In the genomic region with DNA sequence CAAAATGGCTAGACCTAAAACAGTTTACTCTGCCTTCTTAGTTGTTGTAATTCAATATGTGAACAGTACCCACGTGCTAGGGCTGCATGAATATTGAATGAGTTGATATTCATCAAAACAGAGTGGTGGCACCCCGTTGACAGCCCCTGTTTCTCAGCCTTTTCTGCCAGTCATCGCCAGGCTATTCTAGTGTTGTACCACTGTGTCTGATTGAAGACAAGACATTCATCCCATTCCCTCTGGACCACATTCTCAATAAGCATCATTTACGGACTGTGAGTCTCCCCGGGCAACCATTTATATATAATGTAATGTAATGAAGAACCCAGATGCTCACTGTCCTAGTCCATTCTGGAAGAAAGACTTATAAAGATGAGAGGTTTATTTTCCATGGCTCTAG, we compare ENCODE assay signal across 24 mouse cellular contexts. TPM values are rescaled to one million over a fixed set of nuclear protein-coding genes. Genes with fewer than 3 reads are reported as not detected.
A peak's percentile ranks its signal among the peaks of the same experiment; 100 is the strongest.
DNase-seq lines count a peak whose midpoint lies in the region; ATAC-seq lines count a peak whose summit lies in the region.
"Had no signal": no experiment of that assay in that cellular context is flagged by ENCODE, and none has a peak within 500 bp of the region (broad histone marks: within the 10 kb centered on the region; RNA-seq: fewer than 3 reads in every experiment).

No protein-coding gene starts in this region.

- no peak overlapping the region for H3K4me3 ChIP-seq in forebrain, embryonic 15.5 days
- H3K4me3 ChIP-seq in forebrain, embryonic 13.5 days, result no peak overlapping the region
- no peak overlapping the region for H3K4me3 ChIP-seq in heart, embryonic 16.5 days (ENCODE audit: low read length)
- H3K4me3 ChIP-seq in neural tube, embryonic 12.5 days, result no peak overlapping the region
- H3K4me3 ChIP-seq in neural tube, embryonic 15.5 days (replicated peaks), result no peak overlapping the region
- H3K4me3 ChIP-seq in neural tube, embryonic 14.5 days (ENCODE audit: low read depth, low read length), result no peak overlapping the region
- H3K4me3 ChIP-seq: embryonic facial prominence, embryonic 12.5 days; erythroblast, embryonic 14.5 days; layer of hippocampus, adult 2 months; stomach, embryonic 15.5 days had no signal

- H3K9ac ChIP-seq in forebrain, embryonic 15.5 days (replicated peaks), result no peak overlapping the region
- no peak overlapping the region for H3K9ac ChIP-seq in forebrain, embryonic 13.5 days
- H3K9ac ChIP-seq in heart, embryonic 16.5 days (ENCODE audit: low read length), result no peak overlapping the region
- H3K9ac ChIP-seq in neural tube, embryonic 12.5 days, result no peak overlapping the region
- no peak overlapping the region for H3K9ac ChIP-seq in neural tube, embryonic 15.5 days (replicated peaks)
- H3K9ac ChIP-seq in neural tube, embryonic 14.5 days (replicated peaks; ENCODE audit: low read depth, low read length), result no peak overlapping the region
- H3K9ac ChIP-seq: embryonic facial prominence, embryonic 12.5 days; stomach, embryonic 15.5 days had no signal

- H3K27ac ChIP-seq in forebrain, embryonic 15.5 days (replicated peaks), result no peak overlapping the region
- H3K27ac ChIP-seq in forebrain, embryonic 13.5 days, result no peak overlapping the region
- peak overlapping the region; percentile 15 for H3K27ac ChIP-seq in heart, embryonic 16.5 days (ENCODE audit: low read length)
- H3K27ac ChIP-seq in neural tube, embryonic 12.5 days, result no peak overlapping the region
- no peak overlapping the region for H3K27ac ChIP-seq in neural tube, embryonic 15.5 days (replicated peaks)
- H3K27ac ChIP-seq in neural tube, embryonic 14.5 days (ENCODE audit: low read depth, low read length), result no peak overlapping the region
- H3K27ac ChIP-seq: embryonic facial prominence, embryonic 12.5 days; layer of hippocampus, adult 2 months had no signal

- H3K9me3 ChIP-seq in forebrain, embryonic 15.5 days, result no peaks in the 10 kb centered on the region
- no peaks in the 10 kb centered on the region for H3K9me3 ChIP-seq in forebrain, embryonic 13.5 days (replicated peaks)
- no peaks in the 10 kb centered on the region for H3K9me3 ChIP-seq in heart, embryonic 16.5 days (replicated peaks; ENCODE audit: control insufficient read depth, low read length)
- H3K9me3 ChIP-seq in neural tube, embryonic 12.5 days, result no peaks in the 10 kb centered on the region
- no peaks in the 10 kb centered on the region for H3K9me3 ChIP-seq in neural tube, embryonic 15.5 days (replicated peaks)
- no peaks in the 10 kb centered on the region for H3K9me3 ChIP-seq in neural tube, embryonic 14.5 days (ENCODE audit: control insufficient read depth, low read length)
- H3K9me3 ChIP-seq: embryonic facial prominence, embryonic 12.5 days; G1E; stomach, embryonic 15.5 days had no signal

- no peaks in the 10 kb centered on the region for H3K36me3 ChIP-seq in forebrain, embryonic 15.5 days
- no peaks in the 10 kb centered on the region for H3K36me3 ChIP-seq in forebrain, embryonic 13.5 days (ENCODE audit: poor library complexity, severe bottlenecking)
- H3K36me3 ChIP-seq in heart, embryonic 16.5 days (ENCODE audit: control insufficient read depth, insufficient read depth), result no peaks in the 10 kb centered on the region
- H3K36me3 ChIP-seq in neural tube, embryonic 12.5 days, result no peaks in the 10 kb centered on the region
- no peaks in the 10 kb centered on the region for H3K36me3 ChIP-seq in neural tube, embryonic 15.5 days
- no peaks in the 10 kb centered on the region for H3K36me3 ChIP-seq in neural tube, embryonic 14.5 days (ENCODE audit: control insufficient read depth, insufficient read depth, low read length)
- H3K36me3 ChIP-seq: embryonic facial prominence, embryonic 12.5 days; G1E; stomach, embryonic 15.5 days had no signal

- 58% methylated on average over 5 of the region's 5 CpGs for WGBS in forebrain, embryonic 15.5 days
- 59% methylated on average over 5 of the region's 5 CpGs for WGBS in forebrain, embryonic 13.5 days
- WGBS in heart, embryonic 16.5 days, result 85% methylated on average over 5 of the region's 5 CpGs
- 54% methylated on average over 5 of the region's 5 CpGs for WGBS in neural tube, embryonic 12.5 days
- WGBS in neural tube, embryonic 15.5 days, result 33% methylated on average over 5 of the region's 5 CpGs
- 30% methylated on average over 5 of the region's 5 CpGs for WGBS in neural tube, embryonic 14.5 days

- H3K4me1 ChIP-seq in forebrain, embryonic 15.5 days, result peaks cover 16% of the 10 kb centered on the region
- H3K4me1 ChIP-seq in forebrain, embryonic 13.5 days, result peaks cover 24% of the 10 kb centered on the region
- H3K4me1 ChIP-seq in heart, embryonic 16.5 days (ENCODE audit: control insufficient read depth, insufficient read depth, low read length), result peaks cover 21% of the 10 kb centered on the region
- peaks cover 10% of the 10 kb centered on the region; the same call in 1 of the 2 replicates for H3K4me1 ChIP-seq in neural tube, embryonic 12.5 days
- peaks cover 7% of the 10 kb centered on the region; the same call in 1 of the 2 replicates for H3K4me1 ChIP-seq in neural tube, embryonic 15.5 days
- H3K4me1 ChIP-seq in neural tube, embryonic 14.5 days (ENCODE audit: control insufficient read depth, insufficient read depth, low read length), result no peaks in the 10 kb centered on the region
- H3K4me1 ChIP-seq: embryonic facial prominence, embryonic 12.5 days had no signal

- H3K27me3 ChIP-seq in forebrain, embryonic 15.5 days, result no peaks in the 10 kb centered on the region
- H3K27me3 ChIP-seq in forebrain, embryonic 13.5 days, result 0 out of 2 replicates have a peak, but pooled peaks cover 3% of the 10 kb centered on the region
- no peaks in the 10 kb centered on the region for H3K27me3 ChIP-seq in heart, embryonic 16.5 days (ENCODE audit: control insufficient read depth, insufficient read depth, low read length)
- no peaks in the 10 kb centered on the region for H3K27me3 ChIP-seq in neural tube, embryonic 12.5 days (replicated peaks)
- no peaks in the 10 kb centered on the region for H3K27me3 ChIP-seq in neural tube, embryonic 15.5 days (replicated peaks)
- no peaks in the 10 kb centered on the region for H3K27me3 ChIP-seq in neural tube, embryonic 14.5 days (ENCODE audit: control insufficient read depth, insufficient read depth, low read length)
- H3K27me3 ChIP-seq: embryonic facial prominence, embryonic 12.5 days; stomach, embryonic 15.5 days had no signal

- intact Hi-C loops in heart, postnatal 14 days (cut with DNase I), result no loop called here

- no peak for DNase-seq in heart, postnatal 14 days
- no peak for DNase-seq in layer of hippocampus, postnatal 36 days
- DNase-seq: adrenal gland, postnatal 14 days; cerebellum, adult 11 months; cerebellum, postnatal 10 days; gastrocnemius, postnatal 14 days; kidney, adult 2 months; kidney, postnatal 10 days; liver; thymus, adult 18-20 months; thymus, postnatal 4 days had no signal

- ATAC-seq in forebrain, embryonic 15.5 days (replicated peaks), result peak; percentile 39; the same call in 1 of the 2 replicates
- ATAC-seq in forebrain, embryonic 13.5 days, result no peak
- ATAC-seq in heart, embryonic 16.5 days (replicated peaks; ENCODE audit: extremely low read depth, insufficient read depth, low FRiP score), result no peak
- ATAC-seq in neural tube, embryonic 12.5 days (ENCODE audit: low FRiP score, low read depth), result peak; percentile 29; the same call in 1 of the 2 replicates
- ATAC-seq in neural tube, embryonic 15.5 days (ENCODE audit: low FRiP score), result no peak
- ATAC-seq in neural tube, embryonic 14.5 days (ENCODE audit: low read depth), result peak; percentile 41; the same call in 1 of the 2 replicates
- ATAC-seq: inflammation-experienced regulatory T-cells, adult 6 months; lung, postnatal 0 days had no signal

- H3K4me2 ChIP-seq in forebrain, embryonic 15.5 days (replicated peaks), result no peak overlapping the region
- no peak overlapping the region for H3K4me2 ChIP-seq in forebrain, embryonic 13.5 days
- H3K4me2 ChIP-seq in heart, embryonic 16.5 days (ENCODE audit: low read depth, low read length), result no peak overlapping the region
- no peak overlapping the region for H3K4me2 ChIP-seq in neural tube, embryonic 12.5 days (replicated peaks)
- no peak overlapping the region for H3K4me2 ChIP-seq in neural tube, embryonic 15.5 days
- H3K4me2 ChIP-seq in neural tube, embryonic 14.5 days (ENCODE audit: low read depth, low read length), result no peak overlapping the region
- H3K4me2 ChIP-seq: embryonic facial prominence, embryonic 12.5 days; stomach, embryonic 15.5 days had no signal

RNA-seq across cellular contexts. Expression of gene Pdlim3, which starts 42.0 kb away (rescaled TPM):
- 4.2 and 5.2 TPM in 2 replicates for polyA plus RNA-seq in forebrain, embryonic 15.5 days (2015; fragmentation: Nextera tagmentation; extraction: Ambion mirVana)
- polyA plus RNA-seq in forebrain, embryonic 13.5 days (2015; fragmentation: Nextera tagmentation; extraction: Ambion mirVana), result 11.7 and 16.8 TPM in 2 replicates
- polyA plus RNA-seq in heart, embryonic 16.5 days (2015; fragmentation: Nextera tagmentation; extraction: Ambion mirVana), result 148 and 158 TPM in 2 replicates
- 10 to 100 TPM; 29.7 to 40.0 TPM for total RNA-seq in heart, postnatal 14 days (2021)
- 13.1 and 14.0 TPM in 2 replicates for polyA plus RNA-seq in neural tube, embryonic 12.5 days (2016; fragmentation: Nextera tagmentation; extraction: Ambion mirVana)
- 14.8 and 19.8 TPM in 2 replicates for polyA plus RNA-seq in neural tube, embryonic 15.5 days (2015; fragmentation: Nextera tagmentation; extraction: Ambion mirVana)
- polyA plus RNA-seq in neural tube, embryonic 14.5 days (2014; fragmentation: Nextera tagmentation; extraction: Ambion mirVana), result 8.1 and 8.6 TPM in 2 replicates
- 1 to 10 TPM; 1.1 to 1.4 TPM for total RNA-seq in layer of hippocampus, postnatal 36 days (2021)
- polyA plus RNA-seq: erythroblast, embryonic 14.5 days; G1E; inflammation-experienced regulatory T-cells, adult 6 months had no signal

Comparison
In these comparisons a context has a peak if more than half of its experiments do, and no peak if none do; other contexts are left out.
1. ATAC-seq: peak in forebrain, embryonic 15.5 days (single experiment), neural tube, embryonic 12.5 days (single experiment) and neural tube, embryonic 14.5 days (single experiment); none in forebrain, embryonic 13.5 days (single experiment), heart, embryonic 16.5 days (single experiment) and neural tube, embryonic 15.5 days (single experiment).